Mouse (Mus musculus) kidney, embryonic 15.5 days (tissue): ENCODE results near the gene Ehd4. TPM values are rescaled to one million over a fixed set of nuclear protein-coding genes. Genes with fewer than 3 reads are reported as not detected.

ENCODE experiments used
- ATAC-seq: fragments of 200-750 bp; cut with Nextera tagmentation; replicated peaks from 2 replicates; pipeline ENCODE4 v1.8.0; 2017; ENCODE audit warnings: moderate TSS enrichment; ENCODE audit not compliant: low FRiP score
- H3K27ac ChIP-seq: fragments of 300-500 bp; sonication (generic); 2 replicates; pipeline ENCODE4 v1.5.1; 2015; ENCODE audit warnings: mild to moderate bottlenecking, inconsistent platforms
- H3K27me3 ChIP-seq: fragments of 300-500 bp; sonication (generic); 2 replicates; pipeline ENCODE4 v1.6.1; 2015; ENCODE audit warnings: inconsistent platforms
- H3K36me3 ChIP-seq: fragments of 300-500 bp; sonication (generic); 2 replicates; pipeline ENCODE4 v1.6.1; 2015; ENCODE audit warnings: inconsistent platforms
- H3K4me1 ChIP-seq: fragments of 300-500 bp; sonication (generic); 2 replicates; pipeline ENCODE4 v1.6.1; 2015; ENCODE audit warnings: inconsistent platforms
- H3K4me2 ChIP-seq: fragments of 300-500 bp; sonication (generic); 2 replicates; pipeline ENCODE4 v1.6.1; 2015; ENCODE audit warnings: moderate library complexity, mild to moderate bottlenecking, inconsistent platforms
- H3K4me3 ChIP-seq: fragments of 300-500 bp; sonication (generic); replicated peaks from 2 replicates; pipeline ENCODE4 v1.5.1; 2015; ENCODE audit warnings: mild to moderate bottlenecking, inconsistent platforms
- H3K9ac ChIP-seq: fragments of 300-500 bp; sonication (generic); 2 replicates; pipeline ENCODE4 v1.6.1; 2015; ENCODE audit warnings: mild to moderate bottlenecking, inconsistent platforms
- H3K9me3 ChIP-seq: fragments of 300-500 bp; sonication (generic); replicated peaks from 2 replicates; pipeline ENCODE4 v1.6.1; 2016; ENCODE audit warnings: inconsistent platforms
- WGBS: fragments of 180-500 bp; shearing (Covaris S2); methylation state at CpG from one replicate; pipeline ENCODE4 v1.1.7; 2015; ENCODE audit warnings: mixed read lengths; 5-methylcytosine and 5-hydroxymethylcytosine counted together
- polyA plus RNA-seq: library from polyadenylated mRNA; unstranded; fragments of >200 nt; fragmentation: Nextera tagmentation; extraction: Ambion mirVana; gene quantifications from 2 replicates; pipeline ENCODE4 v1.2.1, GENCODE M21; 2015

The Ehd4 gene
- polyA plus RNA-seq, 1 experiment from 2014 or later: 66.6 TPM

- Histone ChIP-seq H3K27me3 (0 out of 2 replicates have a peak, but pooled peaks cover 3% of the 10 kb centered on the region), H3K4me1 (peaks cover 18% of the 10 kb centered on the region), H3K9ac (no peak overlapping the region), H3K36me3 (peaks cover 31% of the 10 kb centered on the region), H3K27ac (no peak overlapping the region), H3K4me3 (no peak overlapping the region), H3K4me2 (no peak overlapping the region), H3K9me3 (no peaks in the 10 kb centered on the region)
- 61% methylated on average over 3 of the region's 3 CpGs for WGBS
- no peak for ATAC-seq
Measured at GRCm38 (mm10) chr2:120044676-120045075, 109.7 kb downstream of the Ehd4 start.

GRCm38 (mm10) chr2:120044101-120044603 is 110.3 kb downstream of the Ehd4 start:
- peak; percentile 46 for ATAC-seq
- H3K9ac ChIP-seq: no peak overlapping the region
- peaks cover 36% of the 10 kb centered on the region for H3K36me3 ChIP-seq
- WGBS: 48% methylated on average over 4 of the region's 4 CpGs
- H3K4me3 ChIP-seq: no peak overlapping the region
- no peak overlapping the region for H3K4me2 ChIP-seq
- H3K9me3 ChIP-seq: no peaks in the 10 kb centered on the region
- H3K27ac ChIP-seq: no peak overlapping the region
- H3K4me1 ChIP-seq: peaks cover 18% of the 10 kb centered on the region
- H3K27me3 ChIP-seq: 0 out of 2 replicates have a peak, but pooled peaks cover 3% of the 10 kb centered on the region

- Histone ChIP-seq H3K36me3 (peaks cover 67% of the 10 kb centered on the region), H3K9ac (no peak overlapping the region)
Measured at GRCm38 (mm10) chr2:120040991-120041390, 113.4 kb downstream of the Ehd4 start.

More at GRCm38 (mm10) chr2:120040991-120041390, 113.4 kb downstream of the Ehd4 start:
- WGBS: 84% methylated on average over 5 of the region's 5 CpGs
- Histone ChIP-seq H3K9me3 (no peaks in the 10 kb centered on the region), H3K4me1 (peaks cover 10% of the 10 kb centered on the region), H3K4me3 (no peak overlapping the region), H3K27ac (no peak overlapping the region), H3K4me2 (no peak overlapping the region), H3K27me3 (no peaks in the 10 kb centered on the region)
- no peak for ATAC-seq

Other genes with a start within 250 kb of the Ehd4 start
- 3.3 and 4.0 TPM in 2 replicates for gene Mapkbp1, start 181.9 kb downstream of the Ehd4 start, polyA plus RNA-seq
- 19.4 and 21.9 TPM in 2 replicates for gene Jmjd7, start 127.1 kb downstream of the Ehd4 start, polyA plus RNA-seq
- gene Gm28042, start 127.1 kb downstream of the Ehd4 start, polyA plus RNA-seq: 2.9 and 3.3 TPM in 2 replicates
- gene Pla2g4b, start 121.2 kb downstream of the Ehd4 start, polyA plus RNA-seq: 1.8 and 2.6 TPM in 2 replicates
- 0.05 and 0.10 TPM in 2 replicates for gene Pla2g4e, start 90.7 kb upstream of the Ehd4 start, polyA plus RNA-seq
- 0.05 and 0.12 TPM in 2 replicates for gene Pla2g4d, start 134.6 kb upstream of the Ehd4 start, polyA plus RNA-seq
- gene Pla2g4f, start 159.6 kb upstream of the Ehd4 start, polyA plus RNA-seq: 0.28 TPM in 1 of 2 replicates, not detected in the other
- 17.5 and 19.7 TPM in 2 replicates for gene Vps39, start 198.5 kb upstream of the Ehd4 start, polyA plus RNA-seq
- gene Ganc, start 249.3 kb upstream of the Ehd4 start, polyA plus RNA-seq: 10.7 and 10.8 TPM in 2 replicates
- 9.4 and 10.8 TPM in 2 replicates for gene Tmem87a, start 249.5 kb upstream of the Ehd4 start, polyA plus RNA-seq